Mouse (Mus musculus) liver, embryonic 12.5 days (tissue): ENCODE measurements around the gene Agap1. TPM values are rescaled to one million over a fixed set of nuclear protein-coding genes. Genes with fewer than 3 reads are reported as not detected.

ENCODE experiments used
- ATAC-seq: fragments of 200-750 bp; cut with Nextera tagmentation; 2 replicates; pipeline ENCODE4 v1.8.0; 2017; ENCODE audit warnings: moderate number of reproducible peaks, mild to moderate bottlenecking, moderate library complexity
- H3K27ac ChIP-seq: fragments of 300-500 bp; sonication (generic); 2 replicates; pipeline ENCODE4 v1.5.1; 2016; ENCODE audit warnings: mild to moderate bottlenecking
- H3K27me3 ChIP-seq: fragments of 300-500 bp; sonication (generic); replicated peaks from 2 replicates; pipeline ENCODE4 v1.6.1; 2016; ENCODE audit warnings: mild to moderate bottlenecking, moderate library complexity
- H3K36me3 ChIP-seq: fragments of 300-500 bp; sonication (generic); 2 replicates; pipeline ENCODE4 v1.6.1; 2016; ENCODE audit warnings: mild to moderate bottlenecking, moderate library complexity
- H3K4me1 ChIP-seq: fragments of 300-500 bp; sonication (generic); 2 replicates; pipeline ENCODE4 v1.6.1; 2016
- H3K4me2 ChIP-seq: fragments of 300-500 bp; sonication (generic); 2 replicates; pipeline ENCODE4 v1.6.1; 2016; ENCODE audit warnings: mild to moderate bottlenecking, moderate library complexity
- H3K4me3 ChIP-seq: fragments of 300-500 bp; sonication (generic); 2 replicates; pipeline ENCODE4 v1.5.1; 2016; ENCODE audit warnings: mild to moderate bottlenecking, moderate library complexity
- H3K9ac ChIP-seq: fragments of 300-500 bp; sonication (generic); 2 replicates; pipeline ENCODE4 v1.6.1; 2016; ENCODE audit warnings: mild to moderate bottlenecking, moderate library complexity
- H3K9me3 ChIP-seq: fragments of 300-500 bp; sonication (generic); replicated peaks from 2 replicates; pipeline ENCODE4 v1.6.1; 2016; ENCODE audit warnings: mild to moderate bottlenecking, moderate library complexity
- WGBS: fragments of 180-500 bp; shearing (Covaris S2); methylation state at CpG from one replicate; pipeline ENCODE4 v1.1.7; 2016; ENCODE audit not compliant: insufficient replicate concordance; 5-methylcytosine and 5-hydroxymethylcytosine counted together
- polyA plus RNA-seq: library from polyadenylated mRNA; unstranded; fragments of >200 nt; fragmentation: Nextera tagmentation; extraction: Ambion mirVana; gene quantifications from 2 replicates; pipeline ENCODE4 v1.2.1, GENCODE M21; 2016

Gene Agap1
- polyA plus RNA-seq, 1 experiment from 2014 or later: 4.1 TPM

DNA sequence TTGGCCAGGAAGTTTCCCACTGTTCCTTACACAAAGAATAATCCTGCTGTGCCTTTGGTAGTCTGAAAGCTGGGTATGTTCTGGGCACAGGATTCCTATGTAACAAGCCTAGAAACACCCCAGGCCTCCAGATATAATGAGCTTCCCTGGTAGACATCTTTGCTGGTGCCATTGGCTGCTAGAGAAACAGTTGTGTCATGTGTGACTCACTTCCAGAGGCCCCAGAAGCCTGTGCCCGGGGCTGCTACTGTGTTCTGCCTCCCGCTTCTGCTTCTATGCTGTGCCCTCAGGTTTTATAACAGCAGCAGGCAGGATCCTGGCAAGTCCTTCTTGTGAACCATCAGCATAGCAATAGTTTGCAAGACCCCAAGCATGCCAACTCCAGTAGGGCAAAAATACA, 242.6 kb downstream of the Agap1 start:
- Histone ChIP-seq H3K27me3 (no peaks in the 10 kb centered on the region), H3K36me3 (no peaks in the 10 kb centered on the region), H3K4me3 (no peak overlapping the region), H3K27ac (no peak overlapping the region), H3K4me1 (no peaks in the 10 kb centered on the region), H3K9me3 (no peaks in the 10 kb centered on the region), H3K9ac (no peak overlapping the region), H3K4me2 (no peak overlapping the region)
- ATAC-seq: no peak
- 60% methylated on average over 2 of the region's 2 CpGs for WGBS

DNA sequence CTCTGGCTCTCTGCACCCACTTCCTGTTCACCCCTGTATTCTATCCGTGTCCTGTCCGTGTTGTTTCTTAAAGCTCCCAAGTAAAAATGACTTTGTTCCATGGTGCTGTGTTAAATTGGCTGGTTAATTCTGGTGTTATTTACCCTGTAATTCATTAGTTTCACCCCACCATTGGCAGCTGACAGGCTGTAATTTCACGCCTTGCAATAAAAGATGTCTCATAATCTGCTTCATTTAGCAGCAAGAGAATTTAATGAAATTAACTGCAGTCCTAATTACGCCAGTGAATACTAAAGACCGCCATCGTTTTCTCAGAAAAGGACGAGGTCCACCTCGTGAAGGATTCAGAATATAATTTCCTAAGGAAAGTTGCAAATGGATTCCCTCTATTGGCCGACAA, 245.6 kb downstream of the Agap1 start:
- no peaks in the 10 kb centered on the region for H3K9me3 ChIP-seq
- H3K27ac ChIP-seq: no peak overlapping the region
- H3K4me2 ChIP-seq: no peak overlapping the region
- H3K36me3 ChIP-seq: no peaks in the 10 kb centered on the region
- no peak overlapping the region for H3K4me3 ChIP-seq
- no peaks in the 10 kb centered on the region for H3K4me1 ChIP-seq
- ATAC-seq: no peak
- H3K27me3 ChIP-seq: no peaks in the 10 kb centered on the region
- WGBS: 72% methylated on average over 9 of the region's 9 CpGs
- H3K9ac ChIP-seq: no peak overlapping the region

DNA sequence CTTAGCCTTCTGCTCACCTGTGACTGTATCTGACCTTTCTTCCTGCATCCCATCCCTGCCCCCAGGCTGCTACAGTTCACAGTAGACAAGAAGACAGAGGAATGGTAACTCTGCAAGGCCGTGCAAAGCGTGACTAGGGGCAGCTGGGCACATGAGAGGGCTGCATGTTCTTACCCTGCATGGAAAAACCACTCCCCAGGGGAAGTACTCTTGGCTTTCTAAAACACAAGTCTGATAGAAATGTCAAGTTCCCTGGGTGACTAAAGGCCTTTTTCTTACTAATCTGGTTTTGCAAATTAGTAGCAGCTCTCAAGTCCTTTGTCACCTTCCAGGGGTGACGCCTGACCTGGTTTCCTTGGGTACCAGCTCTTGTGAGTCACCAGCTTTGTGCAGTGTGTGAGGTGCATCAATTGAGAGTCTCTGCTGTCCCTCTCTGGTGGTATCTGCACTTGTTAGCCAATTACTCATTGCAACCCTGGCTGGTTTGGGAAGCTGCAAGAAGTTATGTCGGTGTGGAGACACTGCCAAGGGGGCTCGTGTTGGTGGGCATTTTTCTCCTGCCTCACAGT, 246.6 kb downstream of the Agap1 start:
- H3K27ac ChIP-seq: no peak overlapping the region
- H3K4me3 ChIP-seq: no peak overlapping the region
- 67% methylated on average over 5 of the region's 5 CpGs for WGBS
- H3K27me3 ChIP-seq: no peaks in the 10 kb centered on the region
- no peak overlapping the region for H3K9ac ChIP-seq
- no peaks in the 10 kb centered on the region for H3K36me3 ChIP-seq
- H3K4me2 ChIP-seq: no peak overlapping the region
- no peaks in the 10 kb centered on the region for H3K9me3 ChIP-seq
- ATAC-seq: no peak
- H3K4me1 ChIP-seq: no peaks in the 10 kb centered on the region

DNA sequence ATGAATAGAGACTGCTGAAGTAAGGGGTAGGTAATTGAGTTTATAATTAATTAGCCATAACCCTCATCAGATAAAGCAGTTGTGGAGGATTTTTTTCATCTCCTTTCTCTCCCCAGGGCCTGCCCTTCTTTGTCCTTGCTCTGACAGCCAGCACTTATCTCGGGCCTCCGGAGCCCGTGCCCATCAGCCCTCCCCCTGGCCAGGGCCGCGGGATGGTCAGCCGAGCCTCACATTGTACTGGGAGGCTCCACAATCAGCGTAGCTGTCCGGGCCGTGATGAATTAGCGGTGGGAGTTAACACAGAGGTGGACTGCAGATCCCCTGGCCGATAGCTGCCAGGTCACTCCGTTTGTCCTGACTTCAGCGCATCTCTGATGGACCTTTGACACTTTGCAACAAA, 248.7 kb downstream of the Agap1 start:
- Histone ChIP-seq H3K4me3 (no peak overlapping the region), H3K4me1 (no peaks in the 10 kb centered on the region), H3K27me3 (no peaks in the 10 kb centered on the region), H3K9me3 (no peaks in the 10 kb centered on the region), H3K36me3 (no peaks in the 10 kb centered on the region), H3K27ac (no peak overlapping the region), H3K4me2 (no peak overlapping the region), H3K9ac (no peak overlapping the region)
- whole genome bisulfite sequencing: 63% methylated on average over 13 of the region's 13 CpGs
- no peak for ATAC-seq

DNA sequence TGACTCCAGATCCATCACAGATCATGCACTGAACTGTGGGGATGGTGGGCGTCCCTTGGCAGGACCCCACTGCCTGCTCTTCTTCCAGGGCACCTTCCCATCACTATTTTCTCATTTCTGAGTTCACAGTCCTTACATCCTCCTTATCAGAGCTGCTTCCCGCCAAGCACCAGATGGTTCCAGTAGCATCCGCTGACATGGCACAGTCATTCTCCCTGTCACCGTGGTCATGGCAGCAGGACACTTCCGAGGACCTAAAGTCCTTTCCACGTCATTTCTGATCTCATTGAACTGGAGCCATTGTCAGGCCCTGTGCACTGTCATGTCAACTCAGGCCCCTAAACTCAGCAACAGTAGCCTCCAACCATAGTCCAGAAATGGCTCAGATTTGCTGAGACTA, 251.1 kb downstream of the Agap1 start:
- H3K27me3 ChIP-seq: no peaks in the 10 kb centered on the region
- no peak overlapping the region for H3K4me2 ChIP-seq
- no peaks in the 10 kb centered on the region for H3K9me3 ChIP-seq
- H3K9ac ChIP-seq: no peak overlapping the region
- H3K4me1 ChIP-seq: no peaks in the 10 kb centered on the region
- 67% methylated on average over 6 of the region's 6 CpGs for whole genome bisulfite sequencing
- no peak overlapping the region for H3K4me3 ChIP-seq
- no peak overlapping the region for H3K27ac ChIP-seq
- ATAC-seq: no peak
- H3K36me3 ChIP-seq: no peaks in the 10 kb centered on the region

DNA sequence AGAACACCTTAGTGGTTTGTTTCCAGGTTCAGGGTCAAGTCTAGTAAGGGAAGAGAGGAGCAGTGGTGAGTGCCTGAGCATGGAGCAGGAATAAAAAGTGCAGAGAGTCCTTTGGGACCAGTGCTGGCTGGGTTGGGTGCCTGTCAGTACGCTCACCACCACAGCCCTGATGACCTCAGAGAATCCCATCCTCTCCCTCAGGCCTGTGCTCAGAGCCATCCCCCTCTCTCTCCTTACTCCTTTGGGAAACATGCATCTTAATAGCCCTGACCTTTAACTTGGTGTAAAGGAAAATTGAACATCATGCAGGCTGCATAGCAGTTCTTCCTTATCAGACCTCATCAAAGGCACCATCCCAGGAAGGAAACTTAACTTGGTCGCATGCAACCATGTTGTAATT, 252.3 kb downstream of the Agap1 start:
- no peak overlapping the region for H3K27ac ChIP-seq
- no peaks in the 10 kb centered on the region for H3K9me3 ChIP-seq
- H3K4me3 ChIP-seq: no peak overlapping the region
- 63% methylated on average over 2 of the region's 2 CpGs for WGBS
- no peak overlapping the region for H3K4me2 ChIP-seq
- no peaks in the 10 kb centered on the region for H3K27me3 ChIP-seq
- no peak for ATAC-seq
- no peaks in the 10 kb centered on the region for H3K4me1 ChIP-seq
- H3K36me3 ChIP-seq: no peaks in the 10 kb centered on the region
- no peak overlapping the region for H3K9ac ChIP-seq

DNA sequence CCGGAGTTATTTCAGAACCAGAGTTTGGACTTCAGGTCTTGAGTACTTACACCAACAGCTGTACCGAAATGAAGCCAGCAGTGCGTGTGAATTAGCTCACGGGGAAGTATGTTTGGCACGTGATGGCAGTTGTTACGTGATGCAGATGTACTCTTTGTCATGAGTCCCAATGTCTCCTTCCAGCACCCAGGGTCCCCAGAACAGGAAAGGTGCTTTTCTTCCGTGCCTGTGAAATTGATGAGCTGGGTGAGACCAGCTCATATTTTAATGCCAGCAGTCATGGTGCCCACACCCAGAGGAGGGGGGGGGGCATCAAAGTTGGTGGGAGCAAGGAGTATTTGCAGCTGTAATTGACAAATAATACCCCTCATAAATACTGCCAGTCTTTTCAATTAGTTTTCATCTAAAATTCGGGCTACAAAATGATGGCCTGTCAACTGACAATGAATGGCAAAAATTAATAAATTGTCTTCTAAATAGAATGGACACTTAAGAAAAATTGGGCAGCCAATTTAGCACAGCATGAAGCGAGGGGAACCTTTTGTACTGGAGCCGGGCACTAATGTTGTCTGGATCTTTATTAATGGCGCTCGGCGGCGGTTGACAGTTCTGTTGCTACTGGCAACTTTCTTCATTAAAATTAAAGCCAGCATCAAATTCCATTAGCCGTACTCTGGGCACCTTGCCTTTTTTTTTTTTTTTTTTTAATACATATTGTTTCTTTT, 253.3 kb downstream of the Agap1 start:
- ATAC-seq: no peak
- no peaks in the 10 kb centered on the region for H3K36me3 ChIP-seq
- no peaks in the 10 kb centered on the region for H3K4me1 ChIP-seq
- H3K4me3 ChIP-seq: no peak overlapping the region
- no peak overlapping the region for H3K9ac ChIP-seq
- H3K4me2 ChIP-seq: no peak overlapping the region
- WGBS: 81% methylated on average over 15 of the region's 15 CpGs
- H3K27me3 ChIP-seq: no peaks in the 10 kb centered on the region
- H3K9me3 ChIP-seq: no peaks in the 10 kb centered on the region
- no peak overlapping the region for H3K27ac ChIP-seq

DNA sequence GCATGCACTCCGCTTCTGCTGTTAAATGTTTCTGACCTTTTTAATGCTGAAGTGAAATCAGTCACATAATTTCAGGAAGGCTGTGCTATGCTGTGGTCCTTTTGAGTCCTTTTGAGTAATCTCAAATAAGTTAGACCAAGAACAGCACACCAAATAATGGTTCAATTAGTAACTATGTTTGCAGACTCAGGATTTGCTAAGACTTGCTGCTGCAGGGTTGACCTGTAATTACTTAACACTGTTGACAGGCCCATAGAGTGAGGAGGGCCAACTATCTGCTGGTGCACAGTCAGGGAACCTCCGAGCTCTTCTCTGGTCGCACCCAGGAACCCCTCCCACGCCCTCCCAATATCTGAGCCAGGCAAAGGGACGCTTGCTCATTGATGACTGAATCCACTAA, 255.2 kb downstream of the Agap1 start:
- ATAC-seq: no peak
- no peaks in the 10 kb centered on the region for H3K4me1 ChIP-seq
- H3K27ac ChIP-seq: no peak overlapping the region
- WGBS: 59% methylated on average over 5 of the region's 5 CpGs
- H3K4me2 ChIP-seq: no peak overlapping the region
- H3K4me3 ChIP-seq: no peak overlapping the region
- no peaks in the 10 kb centered on the region for H3K27me3 ChIP-seq
- H3K9ac ChIP-seq: no peak overlapping the region
- no peaks in the 10 kb centered on the region for H3K9me3 ChIP-seq
- H3K36me3 ChIP-seq: no peaks in the 10 kb centered on the region

DNA sequence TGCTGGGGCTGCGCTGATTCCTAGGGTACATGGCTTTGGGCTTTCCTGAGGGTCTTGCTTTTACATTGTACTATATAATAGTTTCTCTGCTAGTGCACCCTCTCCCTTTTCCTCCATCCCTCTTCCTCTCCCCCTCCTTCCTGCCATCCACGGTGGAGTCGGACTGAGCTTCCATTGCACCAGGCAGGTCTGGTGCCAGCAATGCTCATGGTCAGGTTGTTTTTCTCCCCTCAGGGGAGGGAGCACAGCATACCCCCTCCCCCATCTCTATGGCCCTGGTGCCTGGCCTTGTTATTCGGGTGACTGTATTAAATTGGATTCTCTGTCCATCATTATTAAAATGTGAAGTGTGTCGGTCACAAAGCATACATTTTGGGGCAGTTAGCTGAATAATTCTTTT, 259.1 kb downstream of the Agap1 start:
- H3K9me3 ChIP-seq: no peaks in the 10 kb centered on the region
- ATAC-seq: no peak
- H3K4me3 ChIP-seq: no peak overlapping the region
- H3K36me3 ChIP-seq: no peaks in the 10 kb centered on the region
- H3K27me3 ChIP-seq: no peaks in the 10 kb centered on the region
- H3K27ac ChIP-seq: no peak overlapping the region
- no peak overlapping the region for H3K9ac ChIP-seq
- H3K4me1 ChIP-seq: no peaks in the 10 kb centered on the region
- 74% methylated on average over 5 of the region's 5 CpGs for WGBS
- no peak overlapping the region for H3K4me2 ChIP-seq

DNA sequence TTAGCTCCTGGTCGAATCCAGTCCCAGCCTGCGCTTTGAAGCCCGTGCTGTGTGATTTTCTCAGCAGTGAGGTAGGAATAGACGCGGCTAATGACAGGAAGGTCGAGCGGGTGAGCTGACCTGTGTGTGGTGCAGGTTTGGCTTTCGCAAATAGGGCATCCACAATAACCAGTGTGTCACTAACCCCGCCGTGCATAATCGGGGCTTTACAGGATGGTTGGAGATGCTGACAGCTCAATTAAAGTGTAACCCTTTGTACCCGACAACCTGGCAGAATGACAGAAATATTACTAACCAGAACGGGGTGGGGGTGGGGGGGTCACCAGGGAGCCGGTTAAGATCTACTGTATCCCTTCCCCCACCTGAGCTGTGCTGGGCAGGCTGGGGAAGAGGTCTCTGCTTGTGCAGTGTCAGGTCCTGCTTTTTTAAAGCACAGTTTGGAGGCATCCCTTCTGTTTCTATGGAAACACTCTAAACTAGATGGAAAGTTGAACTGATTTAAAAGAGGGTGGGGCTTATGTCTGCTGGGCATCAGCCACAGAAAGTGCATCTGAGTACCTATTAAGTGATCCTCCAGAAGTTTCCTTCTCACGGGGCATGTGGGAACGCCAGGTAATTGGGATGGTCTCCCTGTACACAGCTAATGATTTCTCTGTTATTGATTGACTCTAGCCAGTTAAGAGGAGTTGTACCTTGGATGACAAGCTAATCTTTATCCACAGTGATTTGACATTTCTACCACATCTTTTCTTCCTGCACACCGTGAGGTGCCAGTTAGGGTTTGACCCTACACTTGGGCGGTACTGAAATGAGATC, 259.8 kb downstream of the Agap1 start:
- Histone ChIP-seq H3K9ac (no peak overlapping the region), H3K4me3 (no peak overlapping the region), H3K4me1 (no peaks in the 10 kb centered on the region), H3K27me3 (no peaks in the 10 kb centered on the region), H3K36me3 (no peaks in the 10 kb centered on the region), H3K9me3 (no peaks in the 10 kb centered on the region), H3K27ac (no peak overlapping the region), H3K4me2 (no peak overlapping the region)
- WGBS: 69% methylated on average over 18 of the region's 18 CpGs
- ATAC-seq: no peak

DNA sequence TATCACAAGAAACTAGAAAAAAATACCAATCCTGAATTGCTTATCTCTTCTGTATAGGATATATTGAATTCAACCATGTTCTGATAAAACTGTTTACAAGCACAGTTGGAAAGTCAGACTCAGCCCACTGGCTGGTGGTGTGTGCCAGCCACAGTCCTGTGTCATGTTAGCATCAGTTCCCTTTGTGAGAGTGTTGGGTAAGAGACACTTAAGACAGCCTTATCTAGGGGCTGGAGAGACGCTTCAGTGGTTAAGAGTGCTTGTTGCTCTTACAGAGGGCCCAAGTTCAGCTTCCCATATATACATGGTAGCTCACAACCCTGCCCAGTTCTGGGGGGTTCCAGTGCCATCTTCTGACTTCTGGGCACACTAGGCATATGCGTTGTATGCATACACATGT, 261.6 kb downstream of the Agap1 start:
- no peak overlapping the region for H3K27ac ChIP-seq
- H3K36me3 ChIP-seq: no peaks in the 10 kb centered on the region
- H3K4me2 ChIP-seq: no peak overlapping the region
- no peak overlapping the region for H3K9ac ChIP-seq
- H3K4me1 ChIP-seq: no peaks in the 10 kb centered on the region
- ATAC-seq: no peak
- no peak overlapping the region for H3K4me3 ChIP-seq
- H3K27me3 ChIP-seq: no peaks in the 10 kb centered on the region
- H3K9me3 ChIP-seq: no peaks in the 10 kb centered on the region
- 59% methylated on average over 2 of the region's 2 CpGs for WGBS

DNA sequence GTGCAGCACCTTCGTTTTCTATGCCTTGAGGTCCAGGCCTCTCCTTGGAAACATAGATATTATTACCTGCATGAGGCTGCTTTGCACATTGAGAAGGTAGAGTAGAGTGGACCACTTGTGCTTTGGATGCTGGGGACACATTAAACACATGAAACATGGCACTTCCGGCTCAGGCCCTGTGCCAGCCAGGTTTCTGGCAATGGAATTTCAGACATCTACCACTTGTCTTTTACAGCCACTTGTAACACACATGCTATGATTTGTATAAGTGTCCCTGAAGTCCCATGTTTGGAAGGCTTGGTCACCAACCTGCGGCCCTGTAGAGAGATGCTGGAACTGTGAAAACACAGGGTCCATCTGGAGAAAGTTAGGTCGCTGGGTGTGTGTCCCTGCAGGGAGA, 262.5 kb downstream of the Agap1 start:
- no peak overlapping the region for H3K27ac ChIP-seq
- no peaks in the 10 kb centered on the region for H3K9me3 ChIP-seq
- no peak for ATAC-seq
- H3K9ac ChIP-seq: no peak overlapping the region
- 63% methylated on average over 4 of the region's 4 CpGs for WGBS
- no peaks in the 10 kb centered on the region for H3K36me3 ChIP-seq
- no peaks in the 10 kb centered on the region for H3K4me1 ChIP-seq
- no peak overlapping the region for H3K4me2 ChIP-seq
- no peaks in the 10 kb centered on the region for H3K27me3 ChIP-seq
- H3K4me3 ChIP-seq: no peak overlapping the region
